Mouse (Mus musculus) cortical plate, adult 2 months (tissue): ENCODE data around the gene Ebf4.

Experiments
- CTCF ChIP-seq: fragments of 200-500 bp; IDR thresholded peaks from 2 replicates; pipeline ENCODE4 v1.5.1; 2011; ENCODE audit warnings: mild to moderate bottlenecking, control low read depth, low read length; ENCODE audit not compliant: insufficient read depth; ENCODE audit errors: extremely low read depth
- POLR2A ChIP-seq: fragments of 200-500 bp; IDR thresholded peaks from 2 replicates; pipeline ENCODE4 v1.6.1; 2011; ENCODE audit warnings: mild to moderate bottlenecking, low read length, control low read depth; ENCODE audit not compliant: insufficient read depth; ENCODE audit errors: extremely low read depth

GRCm38 (mm10) chr2:130294936-130295277 lies at the start of gene Ebf4:
- TF ChIP-seq POLR2A (no peak), CTCF (no peak)
